Mouse (Mus musculus): ENCODE measurements at regions not wholly inside any gene's neighbourhood (a gene's known extent, or its start where the extent isn't known, plus 50 kb on each side); places are given as distances from the start of the nearest gene placed in this dataset.

DNA sequence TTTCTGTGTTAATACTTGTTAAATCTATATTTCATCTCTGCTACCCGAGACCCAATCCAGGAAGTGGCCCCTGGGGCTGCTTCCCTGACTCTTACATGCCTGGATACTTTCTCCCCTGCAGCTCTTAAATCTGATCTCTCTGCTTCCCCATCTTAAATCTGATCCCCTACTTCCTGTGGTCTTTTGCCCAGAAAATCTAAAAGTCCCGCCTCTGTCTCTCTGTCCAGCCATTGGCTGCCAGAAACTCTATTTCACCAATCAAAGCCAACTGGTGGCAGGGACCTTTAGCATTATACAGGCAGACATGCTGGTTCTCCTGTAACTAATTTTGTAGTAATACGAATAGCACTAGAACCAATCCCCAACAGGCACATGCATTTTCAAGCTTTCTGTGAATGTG, 59.0 kb upstream of the Ccdc91 start:
- Histone ChIP-seq H3K27ac (ENCODE audit: insufficient read depth, low read depth, low read length, poor library complexity, severe bottlenecking) (no peak overlapping the region), H3K4me3 (ENCODE audit: insufficient read depth in 1 of 2, low read depth in 1 of 2, low read length in 2 of 2, poor library complexity in 1 of 2, severe bottlenecking in 1 of 2) (no peak overlapping the region), H3K9me3 (ENCODE audit: control insufficient read depth, insufficient read depth, low read depth, low read length) (no peaks in the 10 kb centered on the region), H3K4me1 (ENCODE audit: control insufficient read depth in 2 of 2, insufficient read depth in 2 of 2, low read length in 2 of 2, poor library complexity in 1 of 2) (no peaks in the 10 kb centered on the region), H3K9ac (ENCODE audit: insufficient read depth, low read depth, low read length, poor library complexity, severe bottlenecking) (no peak overlapping the region), H3K36me3 (ENCODE audit: control insufficient read depth, insufficient read depth, low read length, poor library complexity, severe bottlenecking) (no peaks in the 10 kb centered on the region)
- TF ChIP-seq HCFC1 (IDR thresholded peaks at IDR 0.05; ENCODE audit: borderline replicate concordance, insufficient read depth, low read length) (no peak), CHD2 (IDR thresholded peaks at IDR 0.05; ENCODE audit: low read depth, low read length) (no peak), ZC3H11A (IDR thresholded peaks at IDR 0.05; ENCODE audit: borderline replicate concordance, low read depth, low read length) (no peak), ZNF384 (IDR thresholded peaks at IDR 0.05; ENCODE audit: low read depth, low read length) (no peak), MAFK (IDR thresholded peaks at IDR 0.05; ENCODE audit: insufficient read depth, low read depth, low read length) (no peak)
- no peak for DNase-seq (ENCODE audit: low read depth, low spot score)
- in situ Hi-C loops (cut with MboI; ENCODE audit: low sequenced_read_pairs in 2 of 2, unreplicated experiment in 2 of 2) = no loop called here

DNA sequence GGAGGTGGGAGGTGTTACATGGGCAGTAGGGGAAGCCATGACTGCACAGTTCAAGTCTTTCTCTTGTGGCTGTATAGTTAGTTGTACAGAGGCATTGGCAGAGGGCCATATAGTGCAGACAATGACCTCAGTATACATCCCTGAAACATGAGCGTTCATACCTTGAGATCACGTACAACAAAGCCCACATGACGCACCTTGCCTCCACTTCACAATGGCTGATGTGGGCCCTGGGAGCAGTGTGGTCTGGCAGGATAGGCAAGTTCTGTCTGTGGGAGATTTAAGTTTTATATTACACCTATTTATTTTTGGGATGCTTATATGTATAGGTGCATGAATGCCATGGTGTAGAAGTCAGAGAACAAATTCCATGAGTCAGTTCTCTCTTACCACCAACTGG, 61.9 kb upstream of the Ccdc91 start:
- Histone ChIP-seq H3K9me3 (ENCODE audit: control insufficient read depth, insufficient read depth, low read depth, low read length) (no peaks in the 10 kb centered on the region), H3K4me1 (ENCODE audit: control insufficient read depth in 2 of 2, insufficient read depth in 2 of 2, low read length in 2 of 2, poor library complexity in 1 of 2) (no peaks in the 10 kb centered on the region), H3K4me3 (ENCODE audit: insufficient read depth in 1 of 2, low read depth in 1 of 2, low read length in 2 of 2, poor library complexity in 1 of 2, severe bottlenecking in 1 of 2) (no peak overlapping the region), H3K36me3 (ENCODE audit: control insufficient read depth, insufficient read depth, low read length, poor library complexity, severe bottlenecking) (no peaks in the 10 kb centered on the region), H3K27ac (ENCODE audit: insufficient read depth, low read depth, low read length, poor library complexity, severe bottlenecking) (no peak overlapping the region), H3K9ac (ENCODE audit: insufficient read depth, low read depth, low read length, poor library complexity, severe bottlenecking) (no peak overlapping the region)
- DNase-seq (ENCODE audit: low read depth, low spot score) = no peak
- TF ChIP-seq HCFC1 (IDR thresholded peaks at IDR 0.05; ENCODE audit: borderline replicate concordance, insufficient read depth, low read length) = no peak
- TF ChIP-seq MAFK (IDR thresholded peaks at IDR 0.05; ENCODE audit: insufficient read depth, low read depth, low read length) = no peak
- TF ChIP-seq ZNF384 (IDR thresholded peaks at IDR 0.05; ENCODE audit: low read depth, low read length) = no peak
- TF ChIP-seq ZC3H11A (IDR thresholded peaks at IDR 0.05; ENCODE audit: borderline replicate concordance, low read depth, low read length) = no peak
- TF ChIP-seq CHD2 (IDR thresholded peaks at IDR 0.05; ENCODE audit: low read depth, low read length) = no peak
- in situ Hi-C loops (cut with MboI; ENCODE audit: low sequenced_read_pairs in 2 of 2, unreplicated experiment in 2 of 2) = no loop called here

DNA sequence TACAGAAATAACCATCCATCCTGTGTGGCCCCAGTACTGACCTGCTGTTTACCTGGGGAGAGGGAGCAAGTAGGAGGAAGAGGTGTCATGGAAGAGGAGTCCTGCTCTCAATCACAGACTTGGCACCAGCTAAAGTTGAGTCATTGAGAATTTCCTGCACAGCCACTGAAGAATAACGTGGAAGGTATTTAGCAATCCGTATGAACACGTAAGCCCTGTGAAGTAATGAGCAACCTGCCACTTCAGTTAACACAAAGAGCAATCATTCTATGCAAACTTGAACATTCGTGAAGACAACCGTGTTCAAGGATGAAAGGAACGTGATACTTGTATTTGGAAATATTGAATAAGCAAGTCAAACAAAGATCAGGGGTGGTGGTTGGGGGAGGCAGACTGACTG, 77.6 kb upstream of the Ccdc91 start:
- Histone ChIP-seq H3K27ac (ENCODE audit: insufficient read depth, low read depth, low read length, poor library complexity, severe bottlenecking) (no peak overlapping the region), H3K9ac (ENCODE audit: insufficient read depth, low read depth, low read length, poor library complexity, severe bottlenecking) (no peak overlapping the region), H3K9me3 (ENCODE audit: control insufficient read depth, insufficient read depth, low read depth, low read length) (no peaks in the 10 kb centered on the region), H3K4me3 (ENCODE audit: insufficient read depth in 1 of 2, low read depth in 1 of 2, low read length in 2 of 2, poor library complexity in 1 of 2, severe bottlenecking in 1 of 2) (no peak overlapping the region), H3K4me1 (ENCODE audit: control insufficient read depth in 2 of 2, insufficient read depth in 2 of 2, low read length in 2 of 2, poor library complexity in 1 of 2) (no peaks in the 10 kb centered on the region), H3K36me3 (ENCODE audit: control insufficient read depth, insufficient read depth, low read length, poor library complexity, severe bottlenecking) (no peaks in the 10 kb centered on the region)
- DNase-seq (ENCODE audit: low read depth, low spot score) = no peak
- in situ Hi-C loops (cut with MboI; ENCODE audit: low sequenced_read_pairs in 2 of 2, unreplicated experiment in 2 of 2) = no loop called here
- TF ChIP-seq MAFK (IDR thresholded peaks at IDR 0.05; ENCODE audit: insufficient read depth, low read depth, low read length) (no peak), CHD2 (IDR thresholded peaks at IDR 0.05; ENCODE audit: low read depth, low read length) (no peak), ZC3H11A (IDR thresholded peaks at IDR 0.05; ENCODE audit: borderline replicate concordance, low read depth, low read length) (no peak), HCFC1 (IDR thresholded peaks at IDR 0.05; ENCODE audit: borderline replicate concordance, insufficient read depth, low read length) (no peak), ZNF384 (IDR thresholded peaks at IDR 0.05; ENCODE audit: low read depth, low read length) (no peak)

DNA sequence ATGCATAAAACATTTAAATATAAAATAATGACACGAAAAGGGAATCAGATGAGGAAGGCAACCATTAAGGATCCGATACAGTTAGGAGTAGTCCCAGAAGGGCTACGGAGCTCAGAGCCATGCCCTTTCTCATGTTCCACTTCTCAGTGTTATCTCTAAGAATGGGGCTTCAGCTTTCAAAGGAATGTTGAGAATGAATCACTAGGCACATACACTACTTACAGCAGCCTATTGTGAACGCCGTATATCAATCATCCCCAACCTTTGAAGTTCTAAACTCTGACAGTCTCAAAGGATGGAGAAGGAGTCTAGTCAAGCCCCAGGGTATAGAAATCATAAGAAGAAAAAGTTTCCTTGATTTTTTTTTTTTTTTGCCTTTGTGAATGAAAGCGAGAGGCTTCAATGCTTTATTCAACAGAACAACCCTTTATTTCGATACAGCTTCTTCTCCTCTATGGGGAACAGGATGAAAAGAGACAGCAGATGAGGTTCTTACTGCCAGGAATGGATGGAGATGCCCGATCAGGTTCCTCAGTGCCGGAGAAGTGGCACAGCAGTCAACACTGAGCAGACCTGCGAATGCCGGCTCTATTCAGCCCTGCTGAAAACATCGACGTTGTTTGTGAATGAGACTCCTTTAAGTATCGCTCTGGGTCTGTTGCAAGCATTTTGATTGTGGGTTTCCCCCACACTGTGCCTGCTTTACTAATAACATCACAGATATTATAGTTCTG, 84.0 kb upstream of the Ccdc91 start:
- H3K9ac ChIP-seq (ENCODE audit: insufficient read depth, low read depth, low read length, poor library complexity, severe bottlenecking) = no peak overlapping the region
- no peaks in the 10 kb centered on the region for H3K4me1 ChIP-seq (ENCODE audit: control insufficient read depth in 2 of 2, insufficient read depth in 2 of 2, low read length in 2 of 2, poor library complexity in 1 of 2)
- H3K4me3 ChIP-seq (ENCODE audit: insufficient read depth in 1 of 2, low read depth in 1 of 2, low read length in 2 of 2, poor library complexity in 1 of 2, severe bottlenecking in 1 of 2) = no peak overlapping the region
- H3K27ac ChIP-seq (ENCODE audit: insufficient read depth, low read depth, low read length, poor library complexity, severe bottlenecking) = no peak overlapping the region
- H3K9me3 ChIP-seq (ENCODE audit: control insufficient read depth, insufficient read depth, low read depth, low read length) = no peaks in the 10 kb centered on the region
- TF ChIP-seq CHD2 (IDR thresholded peaks at IDR 0.05; ENCODE audit: low read depth, low read length) (no peak), HCFC1 (IDR thresholded peaks at IDR 0.05; ENCODE audit: borderline replicate concordance, insufficient read depth, low read length) (no peak), ZNF384 (IDR thresholded peaks at IDR 0.05; ENCODE audit: low read depth, low read length) (no peak), MAFK (IDR thresholded peaks at IDR 0.05; ENCODE audit: insufficient read depth, low read depth, low read length) (no peak), ZC3H11A (IDR thresholded peaks at IDR 0.05; ENCODE audit: borderline replicate concordance, low read depth, low read length) (no peak)
- H3K36me3 ChIP-seq (ENCODE audit: control insufficient read depth, insufficient read depth, low read length, poor library complexity, severe bottlenecking) = no peaks in the 10 kb centered on the region
- peak; percentile 3 for DNase-seq (ENCODE audit: low read depth, low spot score)
- in situ Hi-C loops (cut with MboI; ENCODE audit: low sequenced_read_pairs in 2 of 2, unreplicated experiment in 2 of 2) = no loop called here

Measured in ES-E14 (cell line).